Mouse (Mus musculus) hindbrain, embryonic 11.5 days (tissue): ENCODE data around the gene Tbc1d9b. TPM values are rescaled to one million over a fixed set of nuclear protein-coding genes. Genes with fewer than 3 reads are reported as not detected.
"Not testable (repeated sequence)": the region's sequence is repeated elsewhere in the genome, so short reads cannot be mapped to it uniquely, and the experiment has no call there.

ENCODE experiments used
- ATAC-seq: fragments of 200-750 bp; cut with Nextera tagmentation; 2 replicates; pipeline ENCODE4 v1.8.0; 2017; ENCODE audit warnings: mild to moderate bottlenecking, moderate TSS enrichment, moderate library complexity; ENCODE audit not compliant: low FRiP score
- DNase-seq: peaks from one replicate; pipeline ENCODE4 v3.0.0-alpha.2; 2015; ENCODE audit warnings: low spot score
- H3K27ac ChIP-seq: fragments of 300-500 bp; sonication (generic); 2 replicates; pipeline ENCODE4 v1.5.1; 2014; ENCODE audit warnings: mild to moderate bottlenecking, low read depth, low read length
- H3K27me3 ChIP-seq: fragments of 300-500 bp; sonication (generic); 2 replicates; pipeline ENCODE4 v1.6.1; 2014; ENCODE audit warnings: mild to moderate bottlenecking, low read length, moderate library complexity, mixed read lengths; ENCODE audit not compliant: control insufficient read depth, insufficient read depth
- H3K36me3 ChIP-seq: fragments of 300-500 bp; sonication (generic); 2 replicates; pipeline ENCODE4 v1.6.1; 2014; ENCODE audit warnings: mild to moderate bottlenecking, low read length, moderate library complexity, mixed read lengths; ENCODE audit not compliant: control insufficient read depth, insufficient read depth
- H3K4me1 ChIP-seq: fragments of 300-500 bp; sonication (generic); replicated peaks from 2 replicates; pipeline ENCODE4 v1.6.1; 2014; ENCODE audit warnings: low read length, mixed read lengths; ENCODE audit not compliant: control insufficient read depth, insufficient read depth
- H3K4me2 ChIP-seq: fragments of 300-500 bp; sonication (generic); replicated peaks from 2 replicates; pipeline ENCODE4 v1.6.1; 2014; ENCODE audit warnings: mild to moderate bottlenecking, low read depth, low read length
- H3K4me3 ChIP-seq: fragments of 300-500 bp; sonication (generic); 2 replicates; pipeline ENCODE4 v1.5.1; 2014; ENCODE audit warnings: low read depth, low read length
- H3K9ac ChIP-seq: fragments of 300-500 bp; sonication (generic); 2 replicates; pipeline ENCODE4 v1.6.1; 2014; ENCODE audit warnings: low read depth, low read length
- H3K9me3 ChIP-seq: fragments of 300-500 bp; sonication (generic); 2 replicates; pipeline ENCODE4 v1.6.1; 2016; ENCODE audit warnings: low read length; ENCODE audit not compliant: control insufficient read depth
- WGBS: fragments of 180-500 bp; shearing (Covaris S2); extraction: QIAGEN DNeasy Blood & Tissue Kit; methylation state at CpG from one replicate; pipeline ENCODE4 v1.1.7; 2014; 5-methylcytosine and 5-hydroxymethylcytosine counted together
- polyA plus RNA-seq: library from polyadenylated mRNA; unstranded; fragments of >200 nt; fragmentation: Nextera tagmentation; extraction: Ambion mirVana; gene quantifications from 2 replicates; pipeline ENCODE4 v1.2.1, GENCODE M21; 2014

Tbc1d9b gene
- polyA plus RNA-seq, 1 experiment from 2014 or later, result 22.0 TPM

GRCm38 (mm10) chr11:50156725-50157258, 25.6 kb downstream of the Tbc1d9b start:
- no peak overlapping the region for H3K4me3 ChIP-seq
- no peak for ATAC-seq
- no peaks in the 10 kb centered on the region for H3K9me3 ChIP-seq
- H3K4me2 ChIP-seq, result no peak overlapping the region
- H3K9ac ChIP-seq, result no peak overlapping the region
- DNase-seq, result no peak
- H3K27me3 ChIP-seq, result no peaks in the 10 kb centered on the region
- WGBS, result 96% methylated on average over 16 of the region's 16 CpGs
- H3K27ac ChIP-seq, result no peak overlapping the region
- H3K36me3 ChIP-seq, result peaks cover 16% of the 10 kb centered on the region
- H3K4me1 ChIP-seq, result no peaks in the 10 kb centered on the region

DNA sequence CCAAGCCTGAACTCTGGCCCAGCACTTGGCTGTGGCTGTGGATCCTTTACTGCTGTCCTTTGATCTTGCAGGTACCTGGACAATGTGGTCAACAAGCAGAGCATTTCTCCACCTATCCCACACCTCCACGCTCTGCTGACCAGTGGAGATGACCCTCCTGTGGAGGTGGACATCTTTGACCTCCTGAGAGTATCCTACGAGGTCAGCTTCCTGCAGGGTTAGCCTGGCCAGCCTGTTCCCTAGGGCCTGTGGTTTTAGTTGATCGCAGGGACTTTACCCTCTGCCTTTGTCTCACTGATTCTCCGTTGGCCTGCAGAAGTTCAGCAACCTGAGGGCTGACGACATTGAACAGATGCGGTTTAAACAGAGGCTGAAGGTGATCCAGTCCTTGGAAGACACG, 27.1 kb downstream of the Tbc1d9b start:
- 94% methylated on average over 7 of the region's 7 CpGs for WGBS
- ATAC-seq, result no peak

GRCm38 (mm10) chr11:50159347-50159746, 28.2 kb downstream of the Tbc1d9b start:
- ATAC-seq (no peak), DNase-seq (no peak)
- Histone ChIP-seq H3K36me3 (peaks cover 9% of the 10 kb centered on the region; the same call in 1 of the 2 replicates), H3K27me3 (no peaks in the 10 kb centered on the region), H3K9me3 (no peaks in the 10 kb centered on the region), H3K4me1 (no peaks in the 10 kb centered on the region), H3K9ac (no peak overlapping the region), H3K4me3 (no peak overlapping the region), H3K4me2 (no peak overlapping the region), H3K27ac (no peak overlapping the region)
- WGBS, result 81% methylated on average over 4 of the region's 4 CpGs

More for the DNA sequence above, 27.1 kb downstream of the Tbc1d9b start:
- Histone ChIP-seq H3K4me3 (no peak overlapping the region), H3K9ac (no peak overlapping the region), H3K4me1 (no peaks in the 10 kb centered on the region), H3K9me3 (no peaks in the 10 kb centered on the region), H3K27ac (no peak overlapping the region), H3K36me3 (peaks cover 9% of the 10 kb centered on the region; the same call in 1 of the 2 replicates), H3K4me2 (no peak overlapping the region), H3K27me3 (no peaks in the 10 kb centered on the region)
- DNase-seq, result no peak

GRCm38 (mm10) chr11:50161578-50162304, 30.5 kb downstream of the Tbc1d9b start:
- peaks cover 7% of the 10 kb centered on the region; the same call in 1 of the 2 replicates for H3K36me3 ChIP-seq
- no peak overlapping the region for H3K9ac ChIP-seq
- no peak overlapping the region for H3K4me2 ChIP-seq
- no peaks in the 10 kb centered on the region for H3K9me3 ChIP-seq
- H3K27ac ChIP-seq, result no peak overlapping the region
- no peaks in the 10 kb centered on the region for H3K27me3 ChIP-seq
- H3K4me1 ChIP-seq, result no peaks in the 10 kb centered on the region
- DNase-seq (peak; percentile 81), ATAC-seq (no peak)
- 60% methylated on average over 10 of the region's 10 CpGs for WGBS
- H3K4me3 ChIP-seq, result no peak overlapping the region

DNA sequence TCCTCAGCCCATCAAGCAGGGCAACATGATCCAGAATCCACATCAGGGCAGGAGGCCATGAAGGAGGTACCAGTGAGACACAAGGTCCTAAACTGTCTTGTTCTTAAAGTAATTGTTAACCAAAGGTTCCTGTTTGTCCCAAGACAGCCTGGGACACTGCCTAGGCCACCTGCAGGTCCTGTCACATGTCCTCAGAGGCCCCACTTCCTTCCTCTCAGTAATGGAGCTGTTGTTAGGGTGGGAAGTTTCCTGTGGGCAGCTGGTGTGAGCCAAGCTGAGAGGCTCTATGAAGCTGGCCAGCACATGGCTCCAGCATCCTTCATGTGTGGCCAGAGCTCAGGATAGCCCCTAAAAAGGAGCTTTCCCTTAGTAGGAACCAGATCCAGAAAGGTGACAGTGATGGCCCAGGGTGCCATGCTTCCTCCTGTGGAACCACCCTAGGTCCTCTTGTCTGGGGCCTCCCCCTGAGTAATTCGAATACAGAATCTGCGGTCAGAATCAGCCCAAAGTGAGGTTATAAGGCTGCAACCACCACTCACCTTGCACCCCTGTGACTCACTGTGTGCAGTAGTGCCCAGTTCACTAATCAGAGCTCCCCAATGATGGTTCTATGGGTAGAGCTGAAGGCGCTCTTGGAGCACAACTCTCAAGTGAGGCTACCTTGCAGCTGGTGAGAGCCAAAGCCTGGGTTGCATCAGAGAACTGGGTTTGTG, 31.3 kb downstream of the Tbc1d9b start:
- ATAC-seq (no peak), DNase-seq (no peak)
- H3K27ac ChIP-seq, result no peak overlapping the region
- H3K4me2 ChIP-seq, result no peak overlapping the region
- H3K4me1 ChIP-seq, result no peaks in the 10 kb centered on the region
- H3K4me3 ChIP-seq, result no peak overlapping the region
- WGBS, result 91% methylated on average over 3 of the region's 3 CpGs
- no peaks in the 10 kb centered on the region for H3K9me3 ChIP-seq
- H3K27me3 ChIP-seq, result no peaks in the 10 kb centered on the region
- H3K36me3 ChIP-seq, result peaks cover 2% of the 10 kb centered on the region; the same call in 1 of the 2 replicates
- no peak overlapping the region for H3K9ac ChIP-seq

- no peak overlapping the region for H3K4me2 ChIP-seq
- no peak overlapping the region for H3K4me3 ChIP-seq
- H3K27ac ChIP-seq, result no peak overlapping the region
- no peaks in the 10 kb centered on the region for H3K4me1 ChIP-seq
- no peaks in the 10 kb centered on the region for H3K27me3 ChIP-seq
- DNase-seq (no peak), ATAC-seq (no peak)
- H3K36me3 ChIP-seq, result no peaks in the 10 kb centered on the region
- no peak overlapping the region for H3K9ac ChIP-seq
- 87% methylated on average over 5 of the region's 5 CpGs for WGBS
- no peaks in the 10 kb centered on the region for H3K9me3 ChIP-seq
Measured at GRCm38 (mm10) chr11:50168352-50168751, 37.2 kb downstream of the Tbc1d9b start.

GRCm38 (mm10) chr11:50174111-50174729, 43.0 kb downstream of the Tbc1d9b start, which contains the start of gene Mrnip:
Gene Mrnip (plus strand): TSS chr11:50174444.
- H3K4me1 ChIP-seq, H3K27me3 ChIP-seq, DNase-seq, H3K9me3 ChIP-seq, H3K36me3 ChIP-seq: not testable (repeated sequence)
- H3K27ac ChIP-seq, result peak within 1 kb of the TSS; percentile 60
- H3K9ac ChIP-seq, result peak within 1 kb of the TSS; percentile 82
- H3K4me2 ChIP-seq, result peak within 1 kb of the TSS; percentile 79
- peak; percentile 55 for ATAC-seq
- H3K4me3 ChIP-seq, result peak within 1 kb of the TSS; percentile 72
- WGBS, result 5% methylated on average over 19 of the region's 19 CpGs

DNA sequence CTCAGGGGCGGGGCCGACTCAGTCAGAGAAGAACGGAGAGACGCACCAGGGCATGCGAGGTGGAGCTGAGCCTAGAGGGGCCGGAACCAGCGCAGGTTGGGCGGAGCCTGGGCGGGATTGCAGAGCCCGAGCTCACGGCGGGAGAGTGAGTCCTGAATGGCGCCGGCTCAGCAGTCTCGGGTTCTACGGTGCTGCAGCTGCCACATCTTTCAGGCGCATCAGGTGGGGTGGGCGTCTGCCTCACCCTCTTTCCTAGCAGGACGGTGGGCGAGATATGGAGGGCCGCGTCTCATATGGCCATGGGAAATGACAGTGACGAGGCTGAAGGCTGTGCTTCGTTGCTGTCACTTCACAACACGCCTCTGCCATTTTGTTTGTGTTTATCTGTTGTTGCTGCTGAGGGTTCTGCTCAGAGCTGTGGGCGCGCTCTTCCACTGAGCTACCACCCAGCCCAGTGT, 43.6 kb downstream of the Tbc1d9b start:
- Histone ChIP-seq H3K9ac (peak overlapping the region; percentile 82), H3K4me3 (peak overlapping the region; percentile 72), H3K9me3 (no peaks in the 10 kb centered on the region), H3K4me2 (peak overlapping the region; percentile 79), H3K4me1 (0 out of 2 replicates have a peak, but pooled peaks cover 2% of the 10 kb centered on the region), H3K36me3 (no peaks in the 10 kb centered on the region), H3K27ac (peak overlapping the region; percentile 60), H3K27me3 (no peaks in the 10 kb centered on the region)
- ATAC-seq, result peak; percentile 99
- peak; percentile 100 for DNase-seq
- WGBS, result 1% methylated on average over 26 of the region's 27 CpGs
